Mouse (Mus musculus): ENCODE results near the gene Tbx1. TPM values are rescaled to one million over a fixed set of nuclear protein-coding genes. Genes with fewer than 3 reads are reported as not detected.

Tbx1 gene
- total RNA-seq, 1 experiment, result 0.27 TPM

GRCm38 (mm10) chr16:18568599-18568998 is 21.9 kb downstream of the Tbx1 start:
- H3K4me1 ChIP-seq (ENCODE audit: control insufficient read depth in 2 of 2, insufficient read depth in 2 of 2, low read length in 2 of 2, poor library complexity in 1 of 2), result no peaks in the 10 kb centered on the region

GRCm38 (mm10) chr16:18564472-18564871 is 26.0 kb downstream of the Tbx1 start:
- DNase-seq (ENCODE audit: low read depth, low spot score), result no peak
- Histone ChIP-seq H3K27ac (ENCODE audit: insufficient read depth, low read depth, low read length, poor library complexity, severe bottlenecking) (no peak overlapping the region), H3K9ac (ENCODE audit: insufficient read depth, low read depth, low read length, poor library complexity, severe bottlenecking) (no peak overlapping the region), H3K9me3 (ENCODE audit: control insufficient read depth, insufficient read depth, low read depth, low read length) (no peaks in the 10 kb centered on the region), H3K4me1 (ENCODE audit: control insufficient read depth in 2 of 2, insufficient read depth in 2 of 2, low read length in 2 of 2, poor library complexity in 1 of 2) (no peaks in the 10 kb centered on the region), H3K36me3 (ENCODE audit: control insufficient read depth, insufficient read depth, low read length, poor library complexity, severe bottlenecking) (peaks cover 2% of the 10 kb centered on the region; the same call in 1 of the 2 replicates), H3K4me3 (ENCODE audit: insufficient read depth in 1 of 2, low read depth in 1 of 2, low read length in 2 of 2, poor library complexity in 1 of 2, severe bottlenecking in 1 of 2) (no peak overlapping the region)
- TF ChIP-seq HCFC1 (IDR thresholded peaks at IDR 0.05; ENCODE audit: borderline replicate concordance, insufficient read depth, low read length) (no peak), CHD2 (IDR thresholded peaks at IDR 0.05; ENCODE audit: low read depth, low read length) (no peak), ZC3H11A (IDR thresholded peaks at IDR 0.05; ENCODE audit: borderline replicate concordance, low read depth, low read length) (no peak), MAFK (IDR thresholded peaks at IDR 0.05; ENCODE audit: insufficient read depth, low read depth, low read length) (no peak), ZNF384 (IDR thresholded peaks at IDR 0.05; ENCODE audit: low read depth, low read length) (no peak)
- in situ Hi-C loops (cut with MboI; ENCODE audit: low sequenced_read_pairs in 2 of 2, unreplicated experiment in 2 of 2), result no loop called here

More at GRCm38 (mm10) chr16:18568599-18568998, 21.9 kb downstream of the Tbx1 start:
- Histone ChIP-seq H3K36me3 (ENCODE audit: control insufficient read depth, insufficient read depth, low read length, poor library complexity, severe bottlenecking) (peaks cover 2% of the 10 kb centered on the region; the same call in 1 of the 2 replicates), H3K9ac (ENCODE audit: insufficient read depth, low read depth, low read length, poor library complexity, severe bottlenecking) (no peak overlapping the region), H3K27ac (ENCODE audit: insufficient read depth, low read depth, low read length, poor library complexity, severe bottlenecking) (no peak overlapping the region), H3K4me3 (ENCODE audit: insufficient read depth in 1 of 2, low read depth in 1 of 2, low read length in 2 of 2, poor library complexity in 1 of 2, severe bottlenecking in 1 of 2) (no peak overlapping the region), H3K9me3 (ENCODE audit: control insufficient read depth, insufficient read depth, low read depth, low read length) (no peaks in the 10 kb centered on the region)
- DNase-seq (ENCODE audit: low read depth, low spot score), result no peak
- no peak for TF ChIP-seq MAFK (IDR thresholded peaks at IDR 0.05; ENCODE audit: insufficient read depth, low read depth, low read length)
- in situ Hi-C loops (cut with MboI; ENCODE audit: low sequenced_read_pairs in 2 of 2, unreplicated experiment in 2 of 2), result no loop called here

DNA sequence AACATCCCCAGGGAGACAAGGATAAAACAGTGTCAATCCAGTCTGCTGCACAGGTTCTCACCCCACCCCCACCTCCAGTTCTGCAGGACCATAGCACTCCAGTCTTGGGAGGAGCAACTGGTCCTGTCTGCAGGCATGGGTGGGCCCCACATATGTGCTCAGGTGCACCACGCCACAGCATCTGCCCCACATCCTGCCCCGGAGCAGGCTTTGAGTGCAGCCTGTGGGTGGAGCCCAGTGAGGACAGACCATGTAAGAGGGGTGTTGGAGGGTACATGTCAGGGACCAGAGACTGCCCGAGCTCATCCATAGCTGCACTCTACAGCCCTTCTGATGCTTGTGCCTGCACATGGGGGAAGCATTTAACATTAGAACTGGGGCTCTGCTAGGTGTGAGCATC is 34.0 kb downstream of the Tbx1 start:
- no peak for TF ChIP-seq CHD2 (IDR thresholded peaks at IDR 0.05; ENCODE audit: low read depth, low read length)
- Histone ChIP-seq H3K36me3 (ENCODE audit: control insufficient read depth, insufficient read depth, low read length, poor library complexity, severe bottlenecking) (no peaks in the 10 kb centered on the region; the same call in 1 of the 2 replicates), H3K9ac (ENCODE audit: insufficient read depth, low read depth, low read length, poor library complexity, severe bottlenecking) (no peak overlapping the region), H3K9me3 (ENCODE audit: control insufficient read depth, insufficient read depth, low read depth, low read length) (no peaks in the 10 kb centered on the region), H3K27ac (ENCODE audit: insufficient read depth, low read depth, low read length, poor library complexity, severe bottlenecking) (no peak overlapping the region), H3K4me1 (ENCODE audit: control insufficient read depth in 2 of 2, insufficient read depth in 2 of 2, low read length in 2 of 2, poor library complexity in 1 of 2) (no peaks in the 10 kb centered on the region; a peak in 1 of 4 replicates), H3K4me3 (ENCODE audit: insufficient read depth in 1 of 2, low read depth in 1 of 2, low read length in 2 of 2, poor library complexity in 1 of 2, severe bottlenecking in 1 of 2) (no peak overlapping the region)
- no peak for DNase-seq (ENCODE audit: low read depth, low spot score)
- in situ Hi-C loops (cut with MboI; ENCODE audit: low sequenced_read_pairs in 2 of 2, unreplicated experiment in 2 of 2), result no loop called here

GRCm38 (mm10) chr16:18555235-18555935 is 35.1 kb downstream of the Tbx1 start:
- in situ Hi-C loops (cut with MboI; ENCODE audit: low sequenced_read_pairs in 2 of 2, unreplicated experiment in 2 of 2), result no loop called here
- no peaks in the 10 kb centered on the region for H3K9me3 ChIP-seq (ENCODE audit: control insufficient read depth, insufficient read depth, low read depth, low read length)
- H3K4me1 ChIP-seq (ENCODE audit: control insufficient read depth in 2 of 2, insufficient read depth in 2 of 2, low read length in 2 of 2, poor library complexity in 1 of 2), result no peaks in the 10 kb centered on the region; a peak in 1 of 4 replicates
- H3K4me3 ChIP-seq (ENCODE audit: insufficient read depth in 1 of 2, low read depth in 1 of 2, low read length in 2 of 2, poor library complexity in 1 of 2, severe bottlenecking in 1 of 2), result no peak overlapping the region
- H3K36me3 ChIP-seq (ENCODE audit: control insufficient read depth, insufficient read depth, low read length, poor library complexity, severe bottlenecking), result no peaks in the 10 kb centered on the region; the same call in 1 of the 2 replicates
- H3K27ac ChIP-seq (ENCODE audit: insufficient read depth, low read depth, low read length, poor library complexity, severe bottlenecking), result no peak overlapping the region
- TF ChIP-seq CHD2 (IDR thresholded peaks at IDR 0.05; ENCODE audit: low read depth, low read length) (no peak), ZNF384 (IDR thresholded peaks at IDR 0.05; ENCODE audit: low read depth, low read length) (no peak), ZC3H11A (IDR thresholded peaks at IDR 0.05; ENCODE audit: borderline replicate concordance, low read depth, low read length) (no peak), MAFK (IDR thresholded peaks at IDR 0.05; ENCODE audit: insufficient read depth, low read depth, low read length) (no peak), HCFC1 (IDR thresholded peaks at IDR 0.05; ENCODE audit: borderline replicate concordance, insufficient read depth, low read length) (no peak)
- no peak for DNase-seq (ENCODE audit: low read depth, low spot score)
- no peak overlapping the region for H3K9ac ChIP-seq (ENCODE audit: insufficient read depth, low read depth, low read length, poor library complexity, severe bottlenecking)

DNA sequence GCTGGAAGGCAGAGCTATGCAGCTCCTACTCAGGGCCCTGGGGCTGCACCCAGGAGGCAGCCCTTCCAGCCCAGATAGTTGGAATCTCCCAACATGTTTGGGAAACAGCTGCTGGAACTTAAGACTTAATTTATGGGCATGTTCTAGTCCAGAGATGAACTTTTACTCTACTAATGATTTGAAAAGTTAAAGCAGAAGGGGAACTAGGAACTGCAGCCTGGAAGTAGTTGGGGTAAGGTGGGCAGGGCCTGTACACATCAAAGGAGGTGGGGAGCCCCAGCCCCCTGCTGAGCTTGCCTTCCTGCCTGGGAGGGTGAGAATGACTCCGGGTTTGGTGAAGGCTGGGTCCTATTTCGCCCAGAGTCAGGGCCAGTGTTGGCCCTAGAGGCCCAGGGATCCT is 35.8 kb downstream of the Tbx1 start:
- no peak overlapping the region for H3K9ac ChIP-seq (ENCODE audit: insufficient read depth, low read depth, low read length, poor library complexity, severe bottlenecking)
- H3K4me3 ChIP-seq (ENCODE audit: insufficient read depth in 1 of 2, low read depth in 1 of 2, low read length in 2 of 2, poor library complexity in 1 of 2, severe bottlenecking in 1 of 2), result no peak overlapping the region
- H3K4me1 ChIP-seq (ENCODE audit: control insufficient read depth in 2 of 2, insufficient read depth in 2 of 2, low read length in 2 of 2, poor library complexity in 1 of 2), result no peaks in the 10 kb centered on the region; a peak in 1 of 4 replicates
- H3K27ac ChIP-seq (ENCODE audit: insufficient read depth, low read depth, low read length, poor library complexity, severe bottlenecking), result no peak overlapping the region
- in situ Hi-C loops (cut with MboI; ENCODE audit: low sequenced_read_pairs in 2 of 2, unreplicated experiment in 2 of 2), result no loop called here
- TF ChIP-seq ZC3H11A (IDR thresholded peaks at IDR 0.05; ENCODE audit: borderline replicate concordance, low read depth, low read length) (no peak), HCFC1 (IDR thresholded peaks at IDR 0.05; ENCODE audit: borderline replicate concordance, insufficient read depth, low read length) (no peak), ZNF384 (IDR thresholded peaks at IDR 0.05; ENCODE audit: low read depth, low read length) (no peak), MAFK (IDR thresholded peaks at IDR 0.05; ENCODE audit: insufficient read depth, low read depth, low read length) (no peak), CHD2 (IDR thresholded peaks at IDR 0.05; ENCODE audit: low read depth, low read length) (no peak)
- no peak for DNase-seq (ENCODE audit: low read depth, low spot score)
- no peaks in the 10 kb centered on the region; the same call in 1 of the 2 replicates for H3K36me3 ChIP-seq (ENCODE audit: control insufficient read depth, insufficient read depth, low read length, poor library complexity, severe bottlenecking)
- H3K9me3 ChIP-seq (ENCODE audit: control insufficient read depth, insufficient read depth, low read depth, low read length), result no peaks in the 10 kb centered on the region
